Mouse (Mus musculus): ENCODE measurements at regions not wholly inside any gene's neighbourhood (a gene's known extent, or its start where the extent isn't known, plus 50 kb on each side); places are given as distances from the start of the nearest gene placed in this dataset. TPM values are rescaled to one million over a fixed set of nuclear protein-coding genes. Genes with fewer than 3 reads are reported as not detected.

DNA sequence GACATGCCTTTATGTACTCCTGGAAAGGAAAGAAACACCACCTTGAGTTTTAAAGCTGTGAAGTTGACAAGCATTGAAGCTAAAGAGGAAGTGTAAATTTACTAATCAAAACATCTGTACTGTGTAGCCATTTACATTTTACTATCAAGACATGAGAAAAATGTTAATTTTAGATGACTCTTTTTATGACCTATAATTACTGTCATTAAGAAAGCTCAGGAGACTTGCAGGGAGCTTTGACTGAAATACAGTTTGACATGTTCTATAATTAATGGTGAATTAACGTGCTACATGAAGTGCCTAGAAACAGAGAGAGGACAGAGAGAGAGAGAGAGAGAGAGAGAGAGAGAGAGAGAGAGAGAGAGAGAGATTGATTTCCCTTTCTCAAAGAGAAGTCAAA lies 432.8 kb downstream of the Gm8797 start:
- H3K9me3 ChIP-seq (replicated peaks), result no peaks in the 10 kb centered on the region
- H3K4me1 ChIP-seq, result no peaks in the 10 kb centered on the region
- DNase-seq (ENCODE audit: low spot score), result no peak
- WGBS, result 35% methylated on average over 1 of the region's 1 CpGs
- no peaks in the 10 kb centered on the region for H3K36me3 ChIP-seq
- no peaks in the 10 kb centered on the region for H3K27me3 ChIP-seq (ENCODE audit: low read depth, poor library complexity, severe bottlenecking)
- no peak overlapping the region for H3K4me3 ChIP-seq
- no peak overlapping the region for H3K27ac ChIP-seq

DNA sequence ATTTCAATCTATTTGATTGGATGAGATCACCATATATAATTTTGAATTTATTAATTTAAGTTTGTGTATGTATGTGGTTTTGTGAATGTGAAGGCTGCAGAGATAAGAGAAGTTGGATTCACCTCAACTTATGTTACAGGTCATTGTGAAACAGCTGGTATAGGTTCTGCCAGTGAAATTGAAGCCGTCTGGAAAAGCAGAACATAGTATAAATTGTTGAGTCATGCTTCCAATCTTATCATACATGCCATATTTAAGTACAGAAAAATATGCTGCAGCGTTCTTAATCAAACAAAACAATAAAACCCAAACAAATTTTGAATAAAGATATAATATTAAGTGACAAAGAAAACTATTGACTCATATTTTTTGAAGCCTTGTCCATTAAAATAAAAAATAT lies 415.6 kb downstream of the 1700008P02Rik start:
- Histone ChIP-seq H3K27ac (no peak overlapping the region), H3K4me3 (no peak overlapping the region), H3K4me1 (no peaks in the 10 kb centered on the region), H3K36me3 (no peaks in the 10 kb centered on the region), H3K27me3 (ENCODE audit: low read depth, poor library complexity, severe bottlenecking) (no peaks in the 10 kb centered on the region), H3K9me3 (replicated peaks) (no peaks in the 10 kb centered on the region)
- no peak for DNase-seq (ENCODE audit: low spot score)
- 87% methylated on average over 2 of the region's 2 CpGs for WGBS

DNA sequence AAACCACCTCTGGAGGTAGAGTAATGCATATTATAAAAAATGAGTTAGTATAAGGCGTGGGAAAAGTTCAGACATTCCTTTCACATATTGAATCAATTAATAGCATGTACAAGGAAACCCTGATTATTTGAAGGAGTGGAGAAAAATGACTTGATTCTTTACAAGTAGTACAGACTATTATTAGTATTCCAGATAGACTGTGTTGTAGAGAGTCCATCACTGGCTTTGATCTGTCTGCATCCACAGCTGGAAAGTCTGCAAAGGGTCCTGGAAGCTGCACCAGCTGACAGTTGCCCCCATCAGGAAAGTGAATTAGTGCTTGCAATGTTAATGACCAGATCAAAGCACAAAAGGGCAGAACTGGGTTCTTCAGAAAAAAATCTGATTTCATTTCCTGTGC lies 391.6 kb downstream of the 1700008P02Rik start:
- Histone ChIP-seq H3K27me3 (ENCODE audit: low read depth, poor library complexity, severe bottlenecking) (no peaks in the 10 kb centered on the region), H3K27ac (no peak overlapping the region; the same call in 1 of the 2 replicates), H3K9me3 (replicated peaks) (no peaks in the 10 kb centered on the region), H3K4me3 (no peak overlapping the region), H3K36me3 (no peaks in the 10 kb centered on the region), H3K4me1 (peaks cover 10% of the 10 kb centered on the region)
- peak; percentile 38 for DNase-seq (ENCODE audit: low spot score)
- 46% methylated on average over 1 of the region's 1 CpGs for WGBS

Small RNA genes lying in the stretch of these regions (microRNA-seq; reads per million reads assigned to microRNA genes)
- gene Gm25144 (not detected), gene Gm25352 (not detected)

Data from limb, embryonic 10.5 days (tissue).